Mouse (Mus musculus): ENCODE data around the gene Ntn1.
A peak's percentile ranks its signal among the peaks of the same experiment; 100 is the strongest.

Ntn1 gene

DNA sequence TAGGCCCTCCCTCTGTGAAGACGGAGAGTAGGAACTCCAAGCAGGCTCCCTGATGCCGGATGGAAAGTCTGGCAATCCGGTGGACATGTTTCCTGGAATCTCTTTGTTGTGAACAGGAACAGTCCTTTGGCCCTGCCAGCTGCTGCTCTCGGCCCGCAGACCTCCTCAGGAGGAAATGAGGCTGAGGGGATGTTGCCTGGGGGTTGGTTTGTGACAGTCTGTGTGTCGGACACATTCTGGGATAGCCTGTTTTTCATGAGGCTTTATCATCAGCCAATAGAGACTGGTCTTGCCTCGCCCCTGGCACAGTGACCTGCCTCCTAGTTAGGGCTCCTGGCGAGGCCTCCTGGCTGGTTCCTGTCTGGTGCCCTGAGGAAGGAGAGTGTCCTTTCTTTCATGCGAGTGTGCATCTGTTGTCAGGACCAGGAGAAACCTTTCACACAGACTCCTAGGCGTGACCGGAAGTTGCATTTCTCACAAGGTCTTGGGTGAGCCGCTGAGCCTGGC, 211.9 kb downstream of the Ntn1 start:
- no peak for DNase-seq (ENCODE audit: low spot score in 2 of 2)

DNA sequence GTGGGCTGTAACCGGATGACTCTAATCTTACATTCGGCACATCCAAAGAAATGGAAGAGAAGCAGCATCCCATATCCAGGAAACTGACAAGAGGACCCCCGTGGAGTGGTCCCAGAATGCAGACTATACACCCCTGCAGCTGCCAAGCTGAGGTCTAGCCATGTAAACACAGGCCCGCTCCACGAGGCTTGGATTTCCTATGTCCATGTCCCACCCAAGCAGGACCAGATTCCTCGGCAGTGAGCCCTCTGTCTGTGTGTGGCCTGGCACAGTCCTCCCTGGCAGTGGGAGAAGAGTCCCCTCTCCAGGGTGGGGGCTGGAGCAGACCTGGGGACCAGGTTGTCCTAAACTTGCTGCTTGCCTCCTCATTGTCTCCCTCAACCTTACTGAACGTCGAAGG, 213.4 kb downstream of the Ntn1 start:
- DNase-seq (ENCODE audit: low spot score in 2 of 2): no peak

DNA sequence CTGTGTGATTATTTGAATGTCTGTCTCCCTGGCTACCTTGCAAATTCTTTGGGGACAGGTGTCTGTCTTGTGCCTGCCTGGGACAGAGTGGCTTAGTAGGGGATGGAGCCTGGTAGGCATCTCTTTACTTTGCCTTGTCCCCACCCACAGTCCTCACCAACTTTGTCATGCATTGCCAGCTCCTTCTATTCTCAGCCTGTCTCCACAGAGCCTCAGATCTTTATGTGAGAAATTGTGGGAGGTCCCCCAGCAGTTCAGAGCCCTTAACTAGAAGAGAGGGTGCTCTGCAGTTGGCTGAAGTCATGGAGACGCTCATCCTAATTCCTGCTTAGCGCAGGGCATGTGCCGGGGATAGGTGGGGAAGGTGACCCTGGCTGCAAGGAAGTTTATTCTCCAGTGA, 215.0 kb downstream of the Ntn1 start:
- peak in 1 of 2 experiments; percentile 31 for DNase-seq (ENCODE audit: low spot score in 2 of 2)

DNA sequence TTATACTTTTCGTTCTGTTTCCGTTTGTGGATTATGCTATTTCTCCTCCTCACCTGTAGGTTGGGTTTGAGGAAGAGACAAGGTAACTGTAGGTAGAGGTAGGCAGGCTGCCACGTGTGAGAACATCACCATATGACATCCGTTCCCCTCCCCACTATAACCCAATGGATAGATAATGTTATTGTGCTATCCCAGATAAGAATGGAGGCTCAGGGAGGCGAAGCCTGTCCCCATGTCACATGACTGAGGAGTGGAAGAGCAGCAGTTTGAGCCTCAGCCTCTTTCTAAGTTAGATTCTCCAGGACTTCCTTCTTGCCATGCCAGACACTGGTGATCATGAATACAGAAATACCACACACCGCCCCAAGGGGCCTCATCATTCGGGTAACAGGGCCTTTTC, 223.2 kb downstream of the Ntn1 start:
- no peak for DNase-seq (ENCODE audit: low spot score in 2 of 2)

DNA sequence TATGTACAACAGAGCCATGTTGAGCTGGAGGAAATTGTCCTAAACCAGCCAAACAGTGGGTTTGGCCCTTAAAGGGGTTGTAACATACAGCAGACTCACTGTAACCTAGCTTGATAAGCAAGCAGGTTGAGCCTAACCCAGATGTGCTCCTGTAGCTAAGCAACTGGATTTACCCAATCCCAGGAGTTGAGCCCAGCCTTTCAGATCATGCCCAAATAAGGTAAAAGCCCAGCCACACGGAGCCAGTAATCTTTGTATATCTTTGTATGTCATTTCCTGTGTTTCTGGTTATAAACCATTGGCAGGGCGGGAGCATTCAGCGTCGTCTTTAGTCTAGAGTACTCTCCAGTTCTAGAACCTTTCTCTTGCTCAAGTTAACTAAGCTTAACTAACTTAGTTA, 224.1 kb downstream of the Ntn1 start:
- DNase-seq (ENCODE audit: low spot score in 2 of 2): no peak

DNA sequence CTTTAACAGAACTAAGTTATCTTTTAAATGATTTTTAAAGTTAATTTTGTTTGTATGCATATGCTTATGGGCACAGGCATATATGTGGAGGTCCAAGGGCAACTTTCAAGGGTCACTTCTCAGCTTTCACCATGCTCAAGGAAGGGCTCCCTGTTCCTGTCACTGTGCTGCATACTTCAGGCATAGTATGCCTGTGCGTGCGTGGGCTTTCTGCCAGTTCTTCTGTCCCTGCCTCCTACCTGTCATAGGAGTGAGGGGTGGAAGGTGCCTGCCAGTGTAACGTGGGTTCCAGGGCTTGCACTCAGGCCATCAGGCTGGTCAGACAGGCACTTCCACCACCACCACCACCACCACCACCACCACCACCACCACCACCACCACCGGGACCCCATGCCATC, 228.0 kb downstream of the Ntn1 start:
- no peak for DNase-seq (ENCODE audit: low spot score in 2 of 2)

DNA sequence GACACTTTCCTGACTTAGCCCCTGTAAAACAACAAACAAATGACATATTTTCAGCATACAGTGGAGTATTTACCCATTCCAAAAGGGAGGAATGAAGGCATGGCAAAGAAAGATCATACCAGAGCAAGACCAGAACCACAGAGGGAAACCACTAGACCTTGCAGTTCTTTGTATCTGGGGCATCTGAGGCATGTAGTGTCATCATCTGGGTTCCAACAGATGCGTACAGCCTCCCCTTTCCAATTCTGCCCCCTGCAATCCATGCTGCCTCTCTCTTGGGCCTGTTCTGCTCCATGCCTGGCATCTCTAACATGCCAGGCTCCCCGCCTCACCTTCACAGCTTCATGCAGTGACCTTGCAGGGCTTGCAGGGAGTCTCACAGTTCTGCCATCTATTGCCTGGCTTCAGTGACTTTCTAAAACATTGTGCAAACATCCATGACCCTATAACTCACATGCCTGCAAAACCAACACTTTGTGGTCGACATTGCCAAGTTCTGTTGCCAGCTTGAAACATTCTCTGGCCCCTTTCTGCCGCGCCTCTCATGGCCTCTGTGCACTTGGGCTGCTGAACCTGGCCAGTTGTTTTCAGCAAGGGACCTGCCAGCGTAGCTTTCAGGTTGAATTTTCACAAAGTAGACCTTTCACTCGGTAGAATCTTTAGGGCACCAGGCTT, 228.5 kb downstream of the Ntn1 start:
- DNase-seq (ENCODE audit: low spot score in 2 of 2): no peak

DNA sequence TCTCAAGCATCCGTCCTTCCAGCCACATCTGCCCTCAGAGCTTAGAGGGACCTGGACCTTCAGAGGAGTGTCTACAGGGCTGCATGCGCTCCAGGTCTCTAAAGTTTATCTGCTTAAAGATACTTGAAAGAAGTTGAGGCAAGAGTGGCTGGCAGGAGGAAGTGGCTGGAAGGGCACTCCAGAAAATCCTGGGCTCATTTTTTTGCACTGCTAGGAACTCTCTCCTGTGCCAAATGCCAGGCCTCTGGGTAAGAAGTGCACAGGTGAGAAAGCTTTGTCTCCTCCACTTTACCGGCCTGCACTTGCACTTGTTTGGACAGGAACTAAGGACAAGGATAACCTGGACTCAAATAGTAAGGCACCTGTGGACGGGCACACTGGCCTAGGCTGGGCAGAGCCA, 232.2 kb downstream of the Ntn1 start:
- no peak for DNase-seq (ENCODE audit: low spot score in 2 of 2)

DNA sequence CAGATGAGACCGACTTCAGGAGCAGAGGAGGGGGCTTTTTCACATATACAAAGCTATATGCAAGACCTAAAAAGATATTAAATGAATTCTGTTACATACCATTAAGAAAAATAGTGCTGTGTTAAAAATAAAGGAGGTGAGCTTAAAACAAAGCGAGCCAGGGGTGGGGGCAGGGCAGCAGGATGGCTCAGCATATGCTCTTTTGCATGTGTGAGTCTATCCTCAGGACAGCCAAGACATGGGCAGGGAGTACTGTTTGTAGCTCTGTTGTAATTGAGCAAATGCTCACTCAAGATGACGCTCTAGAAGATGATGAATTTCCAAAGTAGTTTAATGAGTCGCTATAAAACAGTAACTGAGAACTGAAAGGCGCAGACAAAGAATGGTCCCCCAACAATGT, 236.2 kb downstream of the Ntn1 start:
- no peak for DNase-seq (ENCODE audit: low spot score in 2 of 2)

DNA sequence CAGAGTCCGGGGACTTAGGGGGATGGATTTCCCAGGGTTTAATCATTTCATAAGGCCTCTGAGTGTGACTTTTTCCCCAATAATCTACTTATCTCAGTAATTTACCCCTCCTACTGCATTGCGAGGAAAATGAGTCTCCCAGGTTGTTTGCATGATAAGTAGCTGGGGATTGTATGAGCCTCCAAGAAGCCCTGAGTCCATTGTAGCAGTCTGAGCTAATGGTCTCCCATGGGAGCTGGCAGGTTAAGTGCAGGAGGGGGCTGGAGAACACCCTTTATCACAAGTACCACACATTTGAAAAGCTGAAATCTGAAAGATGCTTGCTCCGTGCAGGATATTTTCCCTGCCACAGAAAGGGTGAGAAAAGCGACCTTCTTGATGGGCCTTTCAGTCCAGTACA, 240.8 kb downstream of the Ntn1 start:
- DNase-seq (ENCODE audit: low spot score in 2 of 2): no peak
